Mouse (Mus musculus) olfactory bulb, adult 2 months (tissue): ENCODE results near the gene Phactr1. TPM values are rescaled to one million over a fixed set of nuclear protein-coding genes. Genes with fewer than 3 reads are reported as not detected.

Experiments
- H3K27ac ChIP-seq: fragments of 200-500 bp; 2 replicates; pipeline ENCODE4 v1.5.1; 2012; ENCODE audit warnings: low read depth, low read length; ENCODE audit not compliant: insufficient read depth
- H3K4me1 ChIP-seq: fragments of 200-500 bp; 2 replicates; pipeline ENCODE4 v1.6.1; 2012; ENCODE audit warnings: low read length; ENCODE audit not compliant: control insufficient read depth, insufficient read depth
- H3K4me3 ChIP-seq: fragments of 200-500 bp; 2 replicates; pipeline ENCODE4 v1.5.1; 2012; ENCODE audit warnings: mild to moderate bottlenecking, low read depth, low read length, moderate library complexity; ENCODE audit not compliant: insufficient read depth
- CTCF ChIP-seq: fragments of 200-500 bp; IDR thresholded peaks from 2 replicates; pipeline ENCODE4 v1.5.1; 2012; ENCODE audit warnings: low read depth, mild to moderate bottlenecking, low read length, moderate library complexity; ENCODE audit not compliant: insufficient read depth
- POLR2A ChIP-seq: fragments of 200-500 bp; IDR thresholded peaks from 2 replicates; pipeline ENCODE4 v1.6.1; 2012; ENCODE audit warnings: mild to moderate bottlenecking, low read depth, low read length, moderate library complexity; ENCODE audit not compliant: insufficient read depth
- WGBS: fragments of 180-500 bp; shearing (Covaris S2); methylation state at CpG from one replicate; pipeline ENCODE4 v1.1.7; 2018; 5-methylcytosine and 5-hydroxymethylcytosine counted together
- polyA plus RNA-seq: library from polyadenylated mRNA; stranded (reverse); fragments of >200 nt; gene quantifications from 2 replicates; pipeline ENCODE4 v1.2.4, GENCODE M21; 2012; ENCODE audit warnings: low replicate concordance; ENCODE audit not compliant: missing spikeins, insufficient read depth, insufficient read length

The Phactr1 gene
- polyA plus RNA-seq, 1 experiment, result not detected

DNA sequence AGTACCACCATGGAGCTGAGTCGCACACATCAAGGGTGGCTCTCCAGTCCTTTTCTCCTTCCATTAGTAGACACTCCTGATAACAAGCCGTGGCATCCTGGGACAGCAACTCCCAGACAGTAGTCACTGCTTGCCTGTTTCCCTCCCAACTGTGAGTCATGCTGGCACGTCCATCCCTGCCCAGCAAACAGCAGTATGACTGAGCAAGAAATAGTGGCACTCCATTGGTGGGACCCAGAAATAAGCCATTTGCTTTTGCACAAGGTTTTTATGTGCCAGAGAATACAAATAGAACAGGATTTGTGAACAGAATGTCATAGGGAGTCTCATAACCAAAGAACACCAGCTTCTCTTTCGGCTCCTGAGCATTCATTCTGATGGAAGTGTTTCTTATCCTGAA, 281.1 kb downstream of the Phactr1 start:
- WGBS, result 78% methylated on average over 4 of the region's 4 CpGs
- H3K27ac ChIP-seq, result no peak overlapping the region
- 0 out of 2 replicates have a peak, but pooled peaks cover 2% of the 10 kb centered on the region for H3K4me1 ChIP-seq
- no peak for TF ChIP-seq POLR2A
- TF ChIP-seq CTCF, result no peak
- H3K4me3 ChIP-seq, result no peak overlapping the region

DNA sequence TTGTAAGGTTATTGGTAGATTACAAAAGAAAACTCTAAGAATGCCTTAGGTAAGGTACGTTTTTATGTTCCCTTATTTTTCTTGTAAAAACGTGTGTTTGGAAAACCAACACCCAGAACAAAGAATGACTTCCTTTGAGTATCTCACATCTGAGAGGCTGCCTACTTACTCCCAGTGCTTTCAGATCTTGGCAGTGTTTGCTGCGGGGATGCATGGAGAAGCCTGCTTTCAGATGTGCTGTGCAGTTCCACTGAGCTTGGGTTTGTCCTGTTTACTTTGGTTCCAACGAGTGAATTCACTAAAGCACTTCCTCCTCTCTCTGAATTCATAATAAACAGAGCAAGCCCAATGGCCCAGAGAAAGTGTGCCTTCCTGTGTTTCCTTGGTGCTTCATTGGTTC, 288.1 kb downstream of the Phactr1 start:
- H3K27ac ChIP-seq, result no peak overlapping the region
- 58% methylated on average over 4 of the region's 4 CpGs for WGBS
- TF ChIP-seq CTCF (no peak), POLR2A (no peak)
- peaks cover under 1% of the 10 kb centered on the region; the same call in 1 of the 2 replicates for H3K4me1 ChIP-seq
- no peak overlapping the region for H3K4me3 ChIP-seq

DNA sequence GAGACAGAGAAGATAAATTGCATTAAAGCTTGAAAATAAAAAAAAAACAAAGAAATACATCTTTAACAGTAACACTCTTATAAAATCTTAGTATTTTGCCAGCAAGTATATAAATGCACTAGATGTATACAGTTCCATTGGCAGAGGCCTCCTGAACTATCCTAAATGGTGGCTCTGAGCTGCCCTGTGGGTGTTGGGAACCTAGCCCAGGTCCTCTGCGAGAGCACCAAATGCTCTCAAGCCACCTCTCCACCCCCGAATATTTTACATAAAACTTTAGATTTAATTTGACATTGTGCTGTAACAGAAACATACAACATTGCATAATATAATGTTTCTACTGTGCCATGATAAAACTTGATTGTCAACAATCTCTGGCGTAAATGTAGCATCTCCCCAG, 293.1 kb downstream of the Phactr1 start:
- peaks cover 8% of the 10 kb centered on the region; the same call in 1 of the 2 replicates for H3K4me1 ChIP-seq
- no peak overlapping the region for H3K4me3 ChIP-seq
- no peak for TF ChIP-seq CTCF
- no peak for TF ChIP-seq POLR2A
- WGBS, result 81% methylated on average over 3 of the region's 3 CpGs
- no peak overlapping the region for H3K27ac ChIP-seq

DNA sequence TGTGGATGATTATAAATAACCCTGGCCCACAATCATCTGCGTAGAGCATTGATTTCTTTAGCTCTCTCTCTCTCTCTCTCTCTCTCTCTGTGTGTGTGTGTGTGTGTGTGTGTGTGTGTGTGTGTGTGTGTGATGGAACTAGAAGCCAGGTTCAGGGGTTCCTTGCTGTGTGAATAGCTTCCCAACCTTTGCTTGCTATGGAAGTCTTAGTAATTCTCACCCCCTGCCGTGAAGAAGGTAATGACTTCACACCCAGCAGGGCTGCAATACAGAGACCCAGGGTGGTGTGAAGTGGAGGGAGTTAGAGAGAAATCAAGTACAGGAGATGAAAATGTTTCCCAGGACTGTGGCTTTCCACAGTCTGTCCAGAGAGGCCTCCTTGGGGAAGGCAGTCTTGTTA, 293.5 kb downstream of the Phactr1 start:
- no peak for TF ChIP-seq CTCF
- no peak for TF ChIP-seq POLR2A
- no peak overlapping the region for H3K4me3 ChIP-seq
- H3K4me1 ChIP-seq, result peaks cover 8% of the 10 kb centered on the region; the same call in 1 of the 2 replicates
- WGBS, result 46% methylated on average over 2 of the region's 2 CpGs
- H3K27ac ChIP-seq, result no peak overlapping the region

DNA sequence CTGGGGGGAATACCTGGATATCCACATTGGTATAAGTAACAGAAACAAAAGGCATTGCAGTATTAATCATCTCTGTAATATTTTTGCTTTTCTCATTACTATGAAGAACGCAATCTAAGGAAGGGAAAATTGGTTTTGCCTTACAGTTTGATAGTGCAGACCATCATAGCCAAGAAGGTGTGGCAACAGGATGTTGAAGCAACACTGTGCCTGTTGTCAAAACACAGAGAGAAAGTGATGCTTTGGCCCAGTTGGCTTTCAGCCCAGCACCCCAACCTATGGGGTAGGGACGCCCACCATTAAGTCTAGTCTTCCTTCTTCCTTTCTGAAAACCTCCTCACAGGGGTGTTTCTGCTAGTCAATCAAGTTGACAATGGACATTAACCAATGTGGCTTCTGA, 294.1 kb downstream of the Phactr1 start:
- TF ChIP-seq CTCF (no peak), POLR2A (no peak)
- Histone ChIP-seq H3K4me1 (peaks cover 8% of the 10 kb centered on the region; the same call in 1 of the 2 replicates), H3K27ac (no peak overlapping the region), H3K4me3 (no peak overlapping the region)
- 80% methylated on average over 2 of the region's 2 CpGs for WGBS

DNA sequence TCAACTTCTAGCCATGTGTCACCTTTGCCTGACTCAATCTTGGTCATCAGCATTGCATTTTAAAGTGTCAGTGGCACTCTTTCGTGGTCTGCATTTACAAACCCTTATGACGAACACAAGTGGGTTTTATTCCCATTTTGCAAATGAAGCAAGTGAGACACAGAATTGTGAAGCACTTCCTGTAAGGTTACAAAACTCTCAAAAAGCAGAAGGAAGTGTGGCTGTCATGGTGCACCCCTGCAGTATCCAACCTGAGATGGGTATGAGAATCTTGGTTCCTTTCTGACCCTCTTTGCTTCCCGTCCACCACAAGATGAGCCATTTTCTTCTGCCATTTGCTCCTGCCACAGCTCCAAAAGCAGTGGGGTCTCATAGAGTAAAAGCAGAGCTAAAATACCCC, 295.7 kb downstream of the Phactr1 start:
- 92% methylated on average over 3 of the region's 3 CpGs for WGBS
- TF ChIP-seq POLR2A (no peak), CTCF (no peak)

DNA sequence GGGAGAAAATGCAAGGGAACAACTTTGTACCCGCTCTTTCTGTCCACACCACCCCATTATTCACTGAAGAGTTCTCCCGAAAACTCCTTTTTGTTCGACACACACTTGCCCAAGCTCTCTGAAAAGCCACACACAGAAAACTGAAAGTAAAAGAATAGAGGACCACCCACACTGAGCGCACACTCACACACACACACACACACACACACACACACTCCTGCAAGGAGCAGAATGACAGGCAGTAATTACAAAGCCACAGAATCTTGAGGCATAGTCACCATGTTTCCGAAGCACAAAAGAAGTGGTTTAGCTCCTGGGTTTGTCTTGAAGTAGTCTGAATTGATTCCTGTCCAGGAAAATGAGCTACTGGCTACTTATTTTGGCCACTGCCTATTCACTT, 296.5 kb downstream of the Phactr1 start:
- H3K4me3 ChIP-seq, result no peak overlapping the region
- peaks cover 10% of the 10 kb centered on the region; the same call in 1 of the 2 replicates for H3K4me1 ChIP-seq
- 33% methylated on average over 5 of the region's 5 CpGs for WGBS
- peak overlapping the region; percentile 7; the same call in 1 of the 2 replicates for H3K27ac ChIP-seq
- TF ChIP-seq POLR2A (no peak), CTCF (no peak)

More for the DNA sequence above, 295.7 kb downstream of the Phactr1 start:
- Histone ChIP-seq H3K4me1 (peaks cover 10% of the 10 kb centered on the region; the same call in 1 of the 2 replicates), H3K4me3 (no peak overlapping the region), H3K27ac (peak overlapping the region; percentile 92)

DNA sequence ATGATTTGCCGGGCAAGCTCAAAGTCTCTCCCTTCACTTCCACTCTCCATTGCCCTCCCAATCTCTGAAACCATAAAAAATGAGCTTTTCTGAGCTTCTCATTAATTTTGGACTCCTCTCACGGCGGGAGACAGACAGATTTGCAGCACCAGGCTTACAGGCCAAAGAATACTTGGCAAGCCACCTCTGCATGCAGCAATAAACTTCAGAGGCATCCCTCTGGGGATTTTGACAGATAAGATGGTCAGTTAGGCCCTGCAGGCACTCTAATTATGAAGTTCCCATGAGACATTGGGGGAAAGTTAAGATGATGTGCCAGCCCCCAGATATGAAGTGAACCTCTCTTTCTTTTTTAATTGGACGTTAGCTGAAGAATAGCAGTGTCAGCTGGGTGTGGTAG, 300.2 kb downstream of the Phactr1 start:
- Histone ChIP-seq H3K4me1 (peaks cover 11% of the 10 kb centered on the region), H3K4me3 (no peak overlapping the region), H3K27ac (no peak overlapping the region)
- TF ChIP-seq CTCF (no peak), POLR2A (no peak)
- WGBS, result 66% methylated on average over 4 of the region's 4 CpGs

DNA sequence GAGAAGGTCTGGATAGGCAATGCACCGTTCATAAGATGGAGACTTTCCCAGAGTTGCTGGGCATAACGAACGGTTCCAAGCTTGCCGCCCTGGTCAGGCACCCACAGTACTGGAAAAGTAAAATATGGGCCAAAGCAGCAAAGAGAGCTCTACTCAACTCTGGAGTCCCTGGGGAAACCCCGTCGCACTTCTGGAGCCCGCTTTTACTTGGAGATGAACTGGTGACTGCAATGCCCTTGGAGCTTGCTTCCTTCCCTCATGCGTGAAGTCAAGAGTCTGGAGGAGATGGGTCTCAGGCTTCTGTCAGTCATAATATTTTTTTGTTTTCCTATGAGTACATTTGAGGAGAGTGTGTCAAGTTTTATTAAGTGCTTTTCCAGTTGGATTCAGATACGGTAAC, 302.2 kb downstream of the Phactr1 start:
- H3K4me3 ChIP-seq, result no peak overlapping the region
- H3K27ac ChIP-seq, result no peak overlapping the region
- 89% methylated on average over 9 of the region's 9 CpGs for WGBS
- H3K4me1 ChIP-seq, result peaks cover 8% of the 10 kb centered on the region
- TF ChIP-seq CTCF (no peak), POLR2A (no peak)

DNA sequence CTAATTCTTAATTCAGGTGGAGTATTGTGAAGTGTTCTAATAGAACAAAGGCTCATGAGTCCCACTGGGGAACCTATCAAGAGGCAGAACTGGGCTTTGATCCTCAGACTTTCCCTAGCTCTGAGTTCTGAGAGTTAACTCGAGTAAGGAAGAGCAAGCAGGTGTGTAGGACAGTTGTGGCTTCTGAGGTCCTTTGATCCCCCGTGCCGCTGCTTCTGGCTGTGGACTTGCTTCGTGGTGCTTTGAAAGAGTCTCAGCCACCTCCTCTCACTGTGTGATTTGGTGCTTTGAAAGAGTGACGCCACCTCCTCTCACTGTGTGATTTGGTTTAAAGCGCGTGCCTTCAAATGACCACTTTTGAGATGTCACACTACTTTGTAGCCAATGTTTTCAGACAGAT, 305.4 kb downstream of the Phactr1 start:
- TF ChIP-seq CTCF (no peak), POLR2A (no peak)
- peaks cover 8% of the 10 kb centered on the region for H3K4me1 ChIP-seq
- WGBS, result 78% methylated on average over 7 of the region's 7 CpGs
- no peak overlapping the region for H3K27ac ChIP-seq
- H3K4me3 ChIP-seq, result no peak overlapping the region
